Mouse (Mus musculus) G1E (cell line): ENCODE data around the gene Diablo. TPM values are rescaled to one million over a fixed set of nuclear protein-coding genes. Genes with fewer than 3 reads are reported as not detected.

Experiments
- ATAC-seq: 2 replicates; pipeline ENCODE4 v1.8.0; 2016; ENCODE audit warnings: mild to moderate bottlenecking; ENCODE audit not compliant: insufficient number of reproducible peaks, poor library complexity, low FRiP score, severe bottlenecking; ENCODE audit errors: extremely low read depth
- DNase-seq: peaks from one replicate; pipeline ENCODE4 v3.0.0; 2012; ENCODE audit warnings: low spot score
- H3K27me3 ChIP-seq: 2 replicates; pipeline ENCODE4 v1.6.1; 2012; ENCODE audit warnings: mild to moderate bottlenecking, low read length, inconsistent platforms; ENCODE audit not compliant: insufficient read depth
- H3K36me3 ChIP-seq: replicated peaks from 2 replicates; pipeline ENCODE3; 2012; ENCODE audit warnings: mild to moderate bottlenecking, inconsistent platforms
- H3K4me1 ChIP-seq: 2 replicates; pipeline ENCODE4 v1.6.1; 2012; ENCODE audit warnings: low read depth, low read length, inconsistent platforms, mixed read lengths; ENCODE audit not compliant: insufficient read depth
- H3K4me3 ChIP-seq: 2 replicates; pipeline ENCODE4 v1.5.1; 2012; ENCODE audit warnings: low read depth, mild to moderate bottlenecking, inconsistent platforms, low read length, moderate library complexity, mixed read lengths
- H3K9me3 ChIP-seq: replicated peaks from 2 replicates; pipeline ENCODE4 v1.6.1; 2012; ENCODE audit warnings: inconsistent platforms
- CTCF ChIP-seq: IDR thresholded peaks from 2 replicates; pipeline ENCODE4 v1.5.1; 2012; ENCODE audit warnings: low read depth, low read length, inconsistent platforms, mixed read lengths
- GATA1 ChIP-seq: IDR thresholded peaks from 2 replicates; pipeline ENCODE4 v1.6.1; 2012; ENCODE audit warnings: borderline replicate concordance, low read length, inconsistent platforms, mixed read lengths
- GATA2 ChIP-seq: IDR thresholded peaks from 2 replicates; pipeline ENCODE4 v1.6.1; 2012; ENCODE audit warnings: low read depth, low read length, inconsistent platforms, borderline replicate concordance
- POLR2AphosphoS5 ChIP-seq: IDR thresholded peaks from 2 replicates; pipeline ENCODE4 v1.6.1; 2012; ENCODE audit warnings: low read depth, low read length, inconsistent platforms; ENCODE audit not compliant: insufficient replicate concordance
- TAL1 ChIP-seq: conservative IDR thresholded peaks from 2 replicates; pipeline ENCODE4 v1.6.1; 2012; ENCODE audit warnings: low read depth, low read length, inconsistent platforms, mixed read lengths
- polyA plus RNA-seq: library from polyadenylated mRNA; stranded (reverse); fragments of >175 nt; gene quantifications from 2 replicates; pipeline ENCODE4 v1.2.3, GENCODE M21; 2012
- total RNA-seq, 2 experiments: library from RNA; stranded (forward) in 1 of 2; stranded (reverse) in 1 of 2; fragments of 200-1000 nt in 1 of 2; fragments of >200 nt in 1 of 2; fragmentation: Nextera tagmentation in 1 of 2; gene quantifications; 2 replicates each; pipeline ENCODE4 v1.2.3; 2014 to 2017

The Diablo gene
- total RNA-seq (2014; fragmentation: Nextera tagmentation): 26.0 and 29.6 TPM in 2 replicates
- total RNA-seq (2017): 47.6 and 51.3 TPM in 2 replicates
- polyA plus RNA-seq: 4.0 and 6.3 TPM in 2 replicates

DNA sequence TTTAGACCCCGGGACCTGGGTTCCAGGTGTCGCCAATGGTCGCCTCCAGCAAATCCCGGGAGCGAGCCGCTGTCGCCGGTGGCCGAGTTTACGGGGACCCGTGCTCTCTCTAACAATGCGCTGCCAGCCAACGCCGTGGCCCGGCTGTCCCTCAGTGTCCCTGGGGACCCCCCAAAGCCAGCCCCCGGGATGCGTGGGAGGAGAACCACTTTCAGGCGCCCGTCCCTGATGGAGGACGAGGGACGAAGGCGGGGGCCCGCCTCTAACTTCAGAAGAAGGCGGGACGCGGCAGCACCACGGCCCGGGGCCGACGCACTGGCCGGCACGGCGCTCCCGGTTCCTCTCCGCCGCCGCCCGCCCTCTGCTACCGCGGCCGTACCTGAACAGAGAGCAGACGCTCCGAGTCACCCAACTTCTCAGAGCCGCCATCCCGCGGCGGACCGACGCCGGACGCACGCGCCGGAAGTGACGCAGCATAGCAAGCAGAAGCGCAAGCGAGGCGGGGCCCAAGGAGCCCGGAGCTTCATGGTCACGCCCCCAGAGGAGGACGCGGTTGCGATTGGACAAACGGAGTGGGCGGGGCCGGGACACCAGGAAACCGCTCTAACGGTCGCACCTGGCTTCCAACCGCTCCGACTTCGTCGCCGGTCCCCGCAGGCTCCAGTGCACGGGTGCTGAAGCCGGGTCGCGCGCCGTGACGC is at the start of gene Diablo:
Diablo (minus strand) TSS at position 485 of the 701 bp plus-strand sequence.
- peak within 1 kb of the TSS; percentile 88 for H3K4me3 ChIP-seq
- H3K9me3 ChIP-seq: no peaks in the 10 kb centered on the region
- DNase-seq (peak; percentile 97), ATAC-seq (peak; percentile 96)
- peaks cover 83% of the 10 kb centered on the region for H3K36me3 ChIP-seq
- no peak for TF ChIP-seq CTCF
- no peak for TF ChIP-seq GATA1
- no peak for TF ChIP-seq POLR2AphosphoS5
- no peak for TF ChIP-seq GATA2
- no peak for TF ChIP-seq TAL1
- H3K27me3 ChIP-seq: no peaks in the 10 kb centered on the region
- peaks cover 29% of the 10 kb centered on the region for H3K4me1 ChIP-seq

DNA sequence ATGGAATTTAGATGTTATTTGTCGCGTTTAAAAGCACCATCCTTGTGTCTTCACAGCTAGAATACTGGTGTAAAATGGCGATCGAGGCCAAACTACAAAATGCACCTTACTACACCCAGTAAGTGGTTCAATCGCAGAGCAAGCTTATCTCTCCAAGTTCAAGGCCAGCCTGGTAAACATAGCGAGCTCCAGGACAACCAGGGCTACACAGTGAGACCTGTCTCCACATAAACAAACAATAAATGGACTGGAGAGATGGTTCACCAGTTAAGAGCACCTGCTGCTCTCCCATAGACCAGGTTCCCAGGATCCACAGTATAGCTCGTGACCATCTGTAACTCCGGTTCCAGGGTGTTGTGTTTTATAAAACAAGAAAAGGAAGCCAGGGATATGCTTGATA is 49.4 kb upstream of the Diablo start:
- no peak for ATAC-seq

DNA sequence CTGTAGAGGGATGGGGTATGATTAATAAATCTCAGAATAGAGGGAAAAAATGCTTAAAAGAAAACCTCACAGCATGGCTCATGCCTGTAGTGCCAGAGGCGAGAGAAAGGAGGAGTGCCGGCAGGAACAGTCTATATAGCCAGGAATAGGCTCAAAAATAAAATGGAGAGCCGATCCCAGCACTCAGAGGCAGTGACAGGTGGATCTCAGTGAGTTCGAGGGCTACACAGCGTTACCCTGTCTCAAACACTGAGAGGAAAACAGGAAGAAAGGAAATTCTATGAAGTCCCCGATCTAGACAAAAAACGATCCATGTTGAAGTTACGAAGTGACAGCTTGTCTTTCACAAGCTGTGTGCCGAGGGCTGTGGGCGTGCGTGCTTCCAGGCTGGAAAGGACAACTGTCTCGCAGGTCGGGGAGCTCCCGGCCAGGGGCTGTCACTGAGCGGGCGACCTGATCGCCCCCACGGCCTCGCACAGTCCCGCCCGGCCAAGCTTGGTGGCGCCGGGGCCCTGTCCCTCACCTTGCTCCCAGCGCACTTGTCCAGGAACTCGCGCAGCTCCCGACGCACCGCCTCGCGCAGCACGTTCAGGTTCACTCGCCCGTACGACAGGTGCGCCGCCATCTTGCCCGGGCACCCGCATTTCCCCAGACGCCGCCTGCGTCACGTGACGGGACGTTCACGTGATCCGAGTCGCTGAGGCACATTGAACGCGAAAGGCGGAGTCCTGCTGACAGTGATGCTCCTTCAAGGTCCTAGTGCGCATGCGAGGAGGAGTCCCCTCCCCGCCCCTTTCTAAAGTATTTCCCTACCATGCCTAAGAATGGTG is 48.6 kb upstream of the Diablo start, which contains the start of gene Vps33a:
Vps33a (minus strand) TSS at position 682 of the 830 bp plus-strand sequence.
- H3K27me3 ChIP-seq: no peaks in the 10 kb centered on the region
- peak; percentile 96 for ATAC-seq
- peak within 1 kb of the TSS; percentile 78 for H3K4me3 ChIP-seq

More for the DNA sequence above, 49.4 kb upstream of the Diablo start:
- H3K27me3 ChIP-seq: no peaks in the 10 kb centered on the region
- peaks cover 22% of the 10 kb centered on the region for H3K4me1 ChIP-seq
- no peak for DNase-seq
- TF ChIP-seq POLR2AphosphoS5 (no peak), CTCF (no peak), GATA2 (no peak), TAL1 (no peak), GATA1 (no peak)
- H3K36me3 ChIP-seq: peaks cover 52% of the 10 kb centered on the region
- H3K9me3 ChIP-seq: no peaks in the 10 kb centered on the region
- peak overlapping the region; percentile 78; the same call in 1 of the 2 replicates for H3K4me3 ChIP-seq

DNA sequence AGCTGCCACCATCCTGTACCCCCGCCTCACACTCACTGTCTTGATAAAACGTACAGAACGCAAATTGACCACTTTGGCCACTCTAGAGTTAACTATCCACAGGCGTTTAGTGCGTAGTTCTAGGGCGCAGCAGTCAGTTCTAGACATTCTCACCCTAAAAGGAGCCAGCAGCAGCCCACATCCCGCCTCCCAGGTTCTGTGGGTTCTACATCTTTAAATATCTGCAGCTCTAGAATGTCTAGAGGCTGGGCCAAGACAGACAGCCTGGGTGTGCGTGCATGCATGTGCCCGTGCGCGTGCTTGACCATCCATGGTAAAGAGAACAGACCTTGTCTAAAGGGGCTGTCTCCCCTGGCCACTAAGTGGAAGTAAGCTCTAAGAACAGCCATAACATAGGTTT is 37.2 kb upstream of the Diablo start:
- DNase-seq: no peak
- TF ChIP-seq CTCF (no peak), POLR2AphosphoS5 (no peak), GATA1 (no peak), GATA2 (no peak), TAL1 (no peak)
- no peaks in the 10 kb centered on the region for H3K9me3 ChIP-seq
- no peak overlapping the region for H3K4me3 ChIP-seq
- H3K27me3 ChIP-seq: no peaks in the 10 kb centered on the region
- peaks cover 96% of the 10 kb centered on the region for H3K36me3 ChIP-seq
- H3K4me1 ChIP-seq: no peaks in the 10 kb centered on the region
- no peak for ATAC-seq

More for the DNA sequence above, 48.6 kb upstream of the Diablo start, which contains the start of gene Vps33a:
- Histone ChIP-seq H3K36me3 (peaks cover 54% of the 10 kb centered on the region), H3K9me3 (no peaks in the 10 kb centered on the region), H3K4me1 (peaks cover 22% of the 10 kb centered on the region)
- TF ChIP-seq POLR2AphosphoS5: no peak
- TF ChIP-seq CTCF: no peak
- TF ChIP-seq GATA1: no peak
- no peak for TF ChIP-seq GATA2
- no peak for TF ChIP-seq TAL1
- DNase-seq: peak; percentile 97

DNA sequence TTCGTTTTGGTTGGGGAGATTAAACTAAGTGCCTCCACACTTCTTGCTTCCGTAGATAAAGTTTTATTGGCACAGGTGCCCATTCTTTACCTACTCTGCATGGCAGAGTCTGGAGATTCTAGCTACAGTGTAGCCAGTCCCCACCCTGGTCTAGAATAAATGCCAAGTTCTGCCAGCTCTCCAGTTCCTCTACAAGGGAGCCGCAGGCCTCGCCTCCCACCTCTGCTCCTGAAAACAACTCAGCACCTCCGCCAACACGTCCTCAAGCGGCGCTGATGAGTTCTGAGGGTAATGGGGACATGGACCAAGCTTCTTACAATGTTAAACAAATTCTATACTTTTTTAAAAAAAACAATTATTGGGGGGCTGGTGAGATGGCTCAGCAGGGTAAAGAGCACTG is 35.6 kb upstream of the Diablo start:
- ATAC-seq (no peak), DNase-seq (no peak)
- H3K9me3 ChIP-seq: no peaks in the 10 kb centered on the region
- H3K27me3 ChIP-seq: no peaks in the 10 kb centered on the region
- H3K4me1 ChIP-seq: no peaks in the 10 kb centered on the region
- H3K4me3 ChIP-seq: no peak overlapping the region
- no peak for TF ChIP-seq CTCF
- no peak for TF ChIP-seq GATA1
- no peak for TF ChIP-seq POLR2AphosphoS5
- no peak for TF ChIP-seq GATA2
- TF ChIP-seq TAL1: no peak
- peaks cover 93% of the 10 kb centered on the region for H3K36me3 ChIP-seq

DNA sequence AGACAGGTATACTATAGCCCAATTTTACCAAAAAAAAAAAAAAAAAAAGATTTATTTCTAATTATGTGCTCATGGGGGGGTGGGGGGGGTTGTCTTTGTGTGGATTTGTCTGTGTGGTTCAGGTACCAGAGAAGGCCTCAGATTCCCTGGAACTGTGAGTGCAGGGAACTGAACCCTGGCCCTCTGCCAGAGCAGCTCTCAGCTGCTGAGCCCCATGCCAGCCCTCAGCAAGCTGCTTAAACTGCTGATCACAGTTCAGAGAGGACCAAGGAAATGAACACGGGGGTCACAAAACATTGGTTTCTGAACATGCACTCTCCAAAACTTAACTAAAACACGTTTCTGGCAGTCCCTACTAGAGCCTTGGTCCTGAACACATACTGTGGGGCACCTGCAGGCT is 32.5 kb upstream of the Diablo start:
- Histone ChIP-seq H3K36me3 (peaks cover 69% of the 10 kb centered on the region), H3K27me3 (no peaks in the 10 kb centered on the region), H3K9me3 (no peaks in the 10 kb centered on the region), H3K4me1 (no peaks in the 10 kb centered on the region), H3K4me3 (no peak overlapping the region)
- TF ChIP-seq TAL1 (no peak), GATA1 (no peak), CTCF (no peak), POLR2AphosphoS5 (no peak), GATA2 (no peak)
- no peak for DNase-seq
- ATAC-seq: no peak
